In the genomic region with DNA sequence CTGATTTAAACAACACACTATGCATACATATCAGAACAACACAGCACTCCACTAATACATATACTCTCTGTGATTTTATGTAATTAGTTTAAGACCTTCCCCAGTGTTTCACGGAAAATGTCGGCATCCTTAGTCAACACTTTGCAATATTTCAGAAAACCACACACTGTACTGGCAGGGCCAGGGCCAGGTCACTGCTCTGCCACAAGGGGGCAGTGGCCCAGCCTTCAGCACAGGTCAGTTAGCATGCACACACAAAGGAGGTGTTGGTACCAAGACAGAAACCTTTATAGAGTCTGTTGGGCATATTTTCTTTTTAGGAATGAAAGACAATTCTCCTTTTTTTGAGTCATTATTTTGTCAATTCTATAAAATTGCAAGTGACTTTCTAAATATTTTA, we compare ENCODE assay signal across 9 mouse cellular contexts. TPM values are rescaled to one million over a fixed set of nuclear protein-coding genes. Genes with fewer than 3 reads are reported as not detected.
A peak's percentile ranks its signal among the peaks of the same experiment; 100 is the strongest.
DNase-seq lines count a peak whose midpoint lies in the region; ATAC-seq and TF ChIP-seq lines count a peak whose summit lies in the region.
"Had no signal": no experiment of that assay in that cellular context is flagged by ENCODE, and none has a peak within 500 bp of the region (broad histone marks: within the 10 kb centered on the region; RNA-seq: fewer than 3 reads in every experiment).

No protein-coding gene starts in this region.

- H3K36me3 ChIP-seq in limb, embryonic 11.5 days (ENCODE audit: control insufficient read depth, insufficient read depth, low read length), result no peaks in the 10 kb centered on the region
- H3K36me3 ChIP-seq in midbrain, postnatal 0 days (ENCODE audit: insufficient read depth, low read length), result no peaks in the 10 kb centered on the region
- H3K36me3 ChIP-seq: heart, embryonic 15.5 days had no signal

- no peaks in the 10 kb centered on the region for H3K27me3 ChIP-seq in limb, embryonic 11.5 days (ENCODE audit: control insufficient read depth, insufficient read depth, low read length)
- H3K27me3 ChIP-seq in midbrain, postnatal 0 days (ENCODE audit: insufficient read depth, low read length), result no peaks in the 10 kb centered on the region
- H3K27me3 ChIP-seq: heart, embryonic 15.5 days had no signal

- H3K4me3 ChIP-seq in left cerebral cortex, adult 2 months, result no peak overlapping the region
- H3K4me3 ChIP-seq in limb, embryonic 11.5 days (ENCODE audit: low read depth, low read length), result no peak overlapping the region
- no peak overlapping the region for H3K4me3 ChIP-seq in midbrain, postnatal 0 days (ENCODE audit: low read depth, low read length)
- H3K4me3 ChIP-seq: heart, embryonic 15.5 days had no signal

- no peak overlapping the region for H3K9ac ChIP-seq in limb, embryonic 11.5 days (ENCODE audit: low read length)
- H3K9ac ChIP-seq in midbrain, postnatal 0 days (replicated peaks; ENCODE audit: low read length, poor library complexity, severe bottlenecking), result no peak overlapping the region
- H3K9ac ChIP-seq: heart, embryonic 15.5 days had no signal

- intact Hi-C loops in left cerebral cortex, adult 2 months (cut with DNase I), result loop anchor here (10.0 kb wide), 1 partner anchor 448 kb away; no protein-coding TSS in a partner anchor

- peak; percentile 52 for TF ChIP-seq CTCF in left cerebral cortex, adult 2 months (IDR thresholded peaks at IDR 0.05)
- peak; percentile 67 for TF ChIP-seq CTCF in midbrain, postnatal 0 days (IDR thresholded peaks at IDR 0.05)

- WGBS in limb, embryonic 11.5 days, result 69% methylated on average over 2 of the region's 2 CpGs
- WGBS in midbrain, postnatal 0 days, result 71% methylated on average over 2 of the region's 2 CpGs

- no peaks in the 10 kb centered on the region for H3K9me3 ChIP-seq in limb, embryonic 11.5 days (ENCODE audit: control insufficient read depth, low read length)
- H3K9me3 ChIP-seq in midbrain, postnatal 0 days (ENCODE audit: low read length), result no peaks in the 10 kb centered on the region
- H3K9me3 ChIP-seq: heart, embryonic 15.5 days had no signal

- no peak for DNase-seq in left cerebral cortex, adult 2 months (ENCODE audit: extremely low spot score in 1 of 2, low spot score in 2 of 2)
- DNase-seq in left cerebral cortex, adult 11 months (ENCODE audit: low spot score), result no peak
- DNase-seq in WW6 (ENCODE audit: low read depth, low spot score), result peak; percentile 13
- DNase-seq in limb, embryonic 11.5 days (ENCODE audit: low spot score), result peak; percentile 58
- peak; percentile 46 for DNase-seq in midbrain, postnatal 0 days (ENCODE audit: low spot score)
- no peak for DNase-seq in layer of hippocampus, adult 9-10 months (ENCODE audit: low spot score)
- DNase-seq in layer of hippocampus, postnatal 10 days (ENCODE audit: low spot score in 2 of 2), result no peak

- ATAC-seq in erythroblast, adult 5-6 weeks (replicated peaks; ENCODE audit: low FRiP score, poor library complexity, severe bottlenecking), result peak; percentile 92
- ATAC-seq in limb, embryonic 11.5 days (ENCODE audit: insufficient number of reproducible peaks, low FRiP score, low TSS enrichment, low read depth), result peak; percentile 79; the same call in 1 of the 2 replicates
- peak; percentile 66 for ATAC-seq in midbrain, postnatal 0 days (ENCODE audit: low FRiP score)

- H3K4me2 ChIP-seq in limb, embryonic 11.5 days (ENCODE audit: low read depth, severe bottlenecking), result no peak overlapping the region
- H3K4me2 ChIP-seq in midbrain, postnatal 0 days (ENCODE audit: low read depth, low read length, poor library complexity, severe bottlenecking), result no peak overlapping the region
- H3K4me2 ChIP-seq: heart, embryonic 15.5 days had no signal

- H3K4me1 ChIP-seq in limb, embryonic 11.5 days (ENCODE audit: control insufficient read depth, insufficient read depth, low read length), result no peaks in the 10 kb centered on the region
- H3K4me1 ChIP-seq in midbrain, postnatal 0 days (ENCODE audit: insufficient read depth, low read length), result no peaks in the 10 kb centered on the region
- H3K4me1 ChIP-seq: heart, embryonic 15.5 days had no signal

- H3K27ac ChIP-seq in left cerebral cortex, adult 2 months, result no peak overlapping the region
- H3K27ac ChIP-seq in limb, embryonic 11.5 days (replicated peaks; ENCODE audit: low read depth, low read length), result no peak overlapping the region
- H3K27ac ChIP-seq in midbrain, postnatal 0 days (ENCODE audit: low read depth, low read length), result no peak overlapping the region
- H3K27ac ChIP-seq: heart, embryonic 15.5 days had no signal

RNA-seq across cellular contexts. Expression of gene Rnpc3, which starts 27.0 kb away (rescaled TPM):
- total RNA-seq in left cerebral cortex, adult 2 months (2021), result 10 to 100 TPM; 28.0 to 31.8 TPM
- total RNA-seq in erythroblast, adult 5-6 weeks (2015; ENCODE audit: low replicate concordance), result 55.2 and 71.9 TPM in 2 replicates
- total RNA-seq in erythroblast, adult 5-6 weeks (2017; ENCODE audit: low replicate concordance), result 47.4 and 99.3 TPM in 2 replicates
- polyA plus RNA-seq in limb, embryonic 11.5 days (2014; fragmentation: Nextera tagmentation; extraction: Ambion mirVana), result 39.8 and 43.6 TPM in 2 replicates
- total RNA-seq in midbrain, postnatal 0 days (2014; rRNA removed), result 38.0 and 54.5 TPM in 2 replicates
- 55.7 and 63.6 TPM in 2 replicates for polyA plus RNA-seq in midbrain, postnatal 0 days (2015; fragmentation: Nextera tagmentation; extraction: Ambion mirVana)
- 10 to 100 TPM; 29.8 to 31.4 TPM for total RNA-seq in layer of hippocampus, postnatal 10 days (2021)

RNA-seq across cellular contexts. Expression of gene Amy1, which starts 50.4 kb away (rescaled TPM):
- 10 to 100 TPM; 12.7 to 14.4 TPM for total RNA-seq in left cerebral cortex, adult 2 months (2021)
- total RNA-seq in erythroblast, adult 5-6 weeks (2015; ENCODE audit: low replicate concordance), result 10.2 and 13.6 TPM in 2 replicates
- total RNA-seq in erythroblast, adult 5-6 weeks (2017; ENCODE audit: low replicate concordance), result 0.77 and 7.4 TPM in 2 replicates
- 0.89 and 0.99 TPM in 2 replicates for polyA plus RNA-seq in limb, embryonic 11.5 days (2014; fragmentation: Nextera tagmentation; extraction: Ambion mirVana)
- 35.1 and 43.2 TPM in 2 replicates for total RNA-seq in midbrain, postnatal 0 days (2014; rRNA removed)
- polyA plus RNA-seq in midbrain, postnatal 0 days (2015; fragmentation: Nextera tagmentation; extraction: Ambion mirVana), result 32.9 and 36.1 TPM in 2 replicates
- 10 to 100 TPM; 11.1 to 13.3 TPM for total RNA-seq in layer of hippocampus, postnatal 10 days (2021)

Comparison
In these comparisons a context has a peak if more than half of its experiments do, and no peak if none do; other contexts are left out.
1. DNase-seq: peak in WW6 (single experiment), limb, embryonic 11.5 days (single experiment) and midbrain, postnatal 0 days (single experiment); none in left cerebral cortex, adult 2 months (0 of 2), left cerebral cortex, adult 11 months (single experiment), layer of hippocampus, adult 9-10 months (single experiment) and layer of hippocampus, postnatal 10 days (0 of 2).
2. Peak in every context shown above with its lines, with median percentiles within 50 percentile points of each other: ATAC-seq.